Mouse (Mus musculus): Measurements from ENCODE around the gene Fyttd1.
"Not testable (repeated sequence)": the region's sequence is repeated elsewhere in the genome, so short reads cannot be mapped to it uniquely, and the experiment has no call there.

Gene Fyttd1

GRCm38 (mm10) chr16:32877343-32878156 lies at the start of gene Fyttd1, which contains the start of gene Rubcn:
Gene Fyttd1 (plus strand): TSS chr16:32877500.
Gene Rubcn (minus strand): TSS chr16:32877766.
- DNase-seq = peak; percentile 98

- no peak for DNase-seq
These were observed 48.2 kb upstream of the Fyttd1 start for GRCm38 (mm10) chr16:32829104-32829503.

GRCm38 (mm10) chr16:32831501-32831900 lies 45.8 kb upstream of the Fyttd1 start:
- DNase-seq = no peak

- no peak for DNase-seq
These were observed 30.2 kb upstream of the Fyttd1 start for GRCm38 (mm10) chr16:32847103-32847502.

GRCm38 (mm10) chr16:32849042-32849830 lies 28.1 kb upstream of the Fyttd1 start:
- peak; percentile 47 for DNase-seq

GRCm38 (mm10) chr16:32853492-32854049 lies 23.7 kb upstream of the Fyttd1 start:
- DNase-seq = no peak

- DNase-seq = no peak
These were observed 23.2 kb upstream of the Fyttd1 start for GRCm38 (mm10) chr16:32854050-32854571.

GRCm38 (mm10) chr16:32856751-32857150 lies 20.5 kb upstream of the Fyttd1 start:
- DNase-seq = no peak

GRCm38 (mm10) chr16:32858356-32858755 lies 18.9 kb upstream of the Fyttd1 start:
- DNase-seq = no peak

GRCm38 (mm10) chr16:32858771-32859636 lies 18.3 kb upstream of the Fyttd1 start:
- peak; percentile 53 for DNase-seq

GRCm38 (mm10) chr16:32861813-32862385 lies 15.4 kb upstream of the Fyttd1 start:
- no peak for DNase-seq

- DNase-seq = no peak
These were observed 11.9 kb upstream of the Fyttd1 start for GRCm38 (mm10) chr16:32865401-32865800.

GRCm38 (mm10) chr16:32866713-32867112 lies 10.6 kb upstream of the Fyttd1 start:
- DNase-seq = no peak

GRCm38 (mm10) chr16:32867919-32868552 lies 9.3 kb upstream of the Fyttd1 start:
- DNase-seq = peak; percentile 96

- DNase-seq = no peak
These were observed 7.1 kb upstream of the Fyttd1 start for GRCm38 (mm10) chr16:32870231-32870630.

- DNase-seq = no peak
These were observed 3.9 kb upstream of the Fyttd1 start for GRCm38 (mm10) chr16:32873366-32873765.

- not testable (repeated sequence) for DNase-seq
These were observed 2.0 kb upstream of the Fyttd1 start for GRCm38 (mm10) chr16:32875281-32875680.

GRCm38 (mm10) chr16:32875847-32876246 lies 1.5 kb upstream of the Fyttd1 start:
- DNase-seq = no peak

GRCm38 (mm10) chr16:32876831-32877230 lies 469 bp upstream of the Fyttd1 start:
- DNase-seq = no peak

- DNase-seq = peak; percentile 16
These were observed 878 bp downstream of the Fyttd1 start for GRCm38 (mm10) chr16:32878157-32878598.
